Mouse (Mus musculus) activated CD4-positive, CD25-positive, alpha-beta regulatory T cell, adult 4 months (primary cell): ENCODE results near the gene Msh5. TPM values are rescaled to one million over a fixed set of nuclear protein-coding genes. Genes with fewer than 3 reads are reported as not detected.
"Not testable (repeated sequence)": the region's sequence is repeated elsewhere in the genome, so short reads cannot be mapped to it uniquely, and the experiment has no call there.

Experiments
- ATAC-seq: one replicate; pipeline ENCODE4 v1.8.0; 2017
- polyA plus RNA-seq, 2 experiments: library from polyadenylated mRNA; unstranded; fragments of 100-300 nt; shearing (Covaris generic); gene quantifications; one replicate each; pipeline ENCODE4 v1.2.1; 2017

The Msh5 gene
- polyA plus RNA-seq, 2 experiments from 2014 or later: 1.3 to 1.6 TPM

DNA sequence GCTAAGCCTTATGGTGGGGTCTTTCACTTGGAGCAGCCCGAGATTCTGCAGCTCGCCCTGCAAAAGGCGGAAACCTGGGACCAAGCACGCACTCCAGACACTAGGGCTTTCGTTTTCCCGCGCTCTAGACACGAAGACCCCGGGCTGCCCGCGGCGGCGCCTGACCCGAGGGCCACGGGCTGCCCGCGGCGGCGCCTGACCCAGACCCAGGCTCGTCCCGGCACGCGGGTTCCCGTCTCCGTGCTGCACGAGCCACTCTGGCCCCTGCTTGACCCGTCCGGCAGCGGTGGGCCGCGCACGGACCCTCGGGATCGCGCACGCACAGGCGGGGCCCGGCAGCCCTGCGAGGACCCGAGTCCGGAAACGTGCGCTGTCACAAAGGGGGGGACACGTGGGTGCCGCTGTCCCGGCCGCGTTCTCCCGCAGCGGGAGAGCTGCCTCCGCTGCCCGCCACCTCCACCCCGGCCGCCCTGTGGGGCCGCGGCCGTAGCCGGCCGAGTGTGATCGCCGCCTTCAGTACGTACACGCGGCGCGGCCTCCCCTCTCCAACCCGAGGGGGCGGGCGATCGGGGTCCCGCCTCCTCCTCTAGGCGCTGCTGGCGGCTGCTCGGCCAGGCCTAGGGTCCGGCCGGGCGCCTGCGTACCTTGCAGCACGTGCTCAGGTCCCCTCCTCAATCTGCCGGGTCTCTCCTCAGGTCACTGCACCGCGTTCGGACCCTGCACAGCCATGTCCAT is 45.7 kb downstream of the Msh5 start, which contains the start of gene Vars:
Gene Vars (plus strand): TSS at position 271 of the 735 bp plus-strand sequence.
- ATAC-seq: peak; percentile 59

DNA sequence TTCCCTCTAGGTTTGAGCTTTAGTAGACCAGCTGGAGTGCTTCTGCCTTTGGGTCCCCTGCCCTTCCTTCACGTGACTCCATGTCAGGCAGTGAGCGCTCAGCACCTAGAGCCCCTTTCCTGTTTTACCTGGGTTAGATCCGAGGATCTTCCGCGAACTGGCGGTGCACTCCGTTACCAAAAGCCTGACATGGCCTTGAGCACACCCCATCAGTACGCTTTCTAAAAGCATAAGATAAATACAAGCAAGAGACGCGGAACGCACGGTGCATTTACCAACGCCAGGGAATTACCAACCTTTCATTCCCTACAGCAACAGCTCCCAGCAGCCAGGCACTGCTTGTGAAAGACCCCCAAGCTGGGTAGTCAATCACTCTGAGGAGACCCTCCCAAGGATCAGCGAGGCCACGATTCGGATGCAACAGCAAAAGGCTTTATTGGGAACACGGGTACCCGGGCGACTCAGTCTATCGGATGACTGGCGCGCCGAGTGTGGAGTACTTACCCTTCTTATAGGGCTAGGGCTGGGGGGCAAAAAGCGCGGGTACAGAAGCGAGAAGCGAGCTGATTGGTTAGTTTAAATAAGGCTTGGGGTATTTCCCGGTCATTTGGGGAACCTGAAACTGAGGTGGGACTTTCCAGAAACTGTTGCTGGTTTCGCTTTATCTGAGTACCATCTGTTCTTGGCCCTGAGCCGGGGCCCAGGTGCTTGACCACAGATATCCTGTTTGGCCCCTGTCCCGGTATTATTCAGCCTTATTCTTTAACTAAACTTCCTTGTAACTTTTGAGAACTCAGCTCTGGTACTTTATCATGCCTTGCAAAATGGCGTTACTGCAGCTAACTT is 46.5 kb downstream of the Msh5 start:
- peak; percentile 32 for ATAC-seq

DNA sequence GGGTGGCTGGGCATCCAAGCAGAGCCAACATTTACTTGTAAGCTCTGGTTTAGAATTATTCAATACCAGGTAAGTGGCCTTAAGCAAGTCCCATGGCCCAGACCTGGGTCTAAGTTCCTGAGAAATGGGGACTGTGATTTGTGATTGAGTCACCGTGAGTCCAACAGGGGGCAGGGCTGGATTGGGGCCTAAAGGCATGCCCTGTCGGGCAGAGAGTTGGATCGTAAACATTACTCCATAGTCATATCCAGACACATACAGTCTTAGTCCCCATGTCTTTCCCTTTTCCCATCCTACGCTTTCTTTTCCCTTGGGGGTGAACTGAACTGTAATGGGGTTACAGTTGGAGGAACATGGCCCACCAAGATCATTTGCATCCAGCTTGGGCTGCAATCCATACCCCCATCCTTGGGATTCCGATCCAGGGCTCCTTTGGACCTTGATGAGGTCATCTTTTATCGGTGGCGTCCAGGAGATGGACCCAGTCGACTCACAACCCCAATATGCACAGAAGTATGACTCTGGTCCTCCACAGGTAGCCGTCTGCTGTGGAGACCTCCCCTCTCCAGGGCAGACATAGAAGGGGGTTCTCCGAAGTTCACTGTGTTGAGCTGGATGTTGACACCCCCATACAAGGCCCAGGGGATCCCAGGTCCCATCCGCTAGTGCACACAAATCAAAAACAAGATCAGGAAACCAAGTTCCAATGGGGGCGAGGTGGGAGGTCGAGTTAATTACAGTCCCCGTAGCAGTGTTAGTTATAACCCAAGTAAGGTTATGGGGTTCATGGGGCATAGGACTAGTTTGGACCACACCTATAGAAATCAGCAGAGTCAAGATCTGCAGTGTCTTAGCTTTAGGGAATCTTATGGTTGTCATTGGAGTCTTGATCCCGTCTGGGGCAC is 47.8 kb downstream of the Msh5 start:
- ATAC-seq: no peak

GRCm38 (mm10) chr17:34997142-34997483 is 49.4 kb downstream of the Msh5 start:
- no peak for ATAC-seq

- no peak for ATAC-seq
Measured at GRCm38 (mm10) chr17:34996411-34997141, 50.0 kb downstream of the Msh5 start.

DNA sequence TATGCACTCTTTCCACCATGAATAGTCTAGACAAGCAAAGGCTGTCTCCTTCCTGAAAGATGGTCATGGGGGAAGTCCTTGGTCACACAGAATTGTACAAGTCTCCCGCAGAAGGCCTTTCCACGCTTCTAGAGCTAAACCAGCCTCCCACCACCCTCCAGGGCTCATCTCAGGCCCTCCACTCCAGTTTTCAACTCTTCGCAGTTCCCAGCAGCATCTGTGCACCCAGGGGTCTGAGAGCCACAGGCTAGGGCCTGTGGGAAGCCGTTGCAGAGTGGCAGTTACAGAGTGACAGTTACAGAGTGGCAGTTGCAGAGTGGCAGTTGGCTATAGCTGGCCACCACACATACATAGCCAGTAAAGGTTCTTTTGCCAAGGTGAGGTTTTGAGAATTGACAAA is 50.6 kb downstream of the Msh5 start:
- not testable (repeated sequence) for ATAC-seq

- ATAC-seq: not testable (repeated sequence)
Measured at GRCm38 (mm10) chr17:34995192-34995591, 51.4 kb downstream of the Msh5 start.

DNA sequence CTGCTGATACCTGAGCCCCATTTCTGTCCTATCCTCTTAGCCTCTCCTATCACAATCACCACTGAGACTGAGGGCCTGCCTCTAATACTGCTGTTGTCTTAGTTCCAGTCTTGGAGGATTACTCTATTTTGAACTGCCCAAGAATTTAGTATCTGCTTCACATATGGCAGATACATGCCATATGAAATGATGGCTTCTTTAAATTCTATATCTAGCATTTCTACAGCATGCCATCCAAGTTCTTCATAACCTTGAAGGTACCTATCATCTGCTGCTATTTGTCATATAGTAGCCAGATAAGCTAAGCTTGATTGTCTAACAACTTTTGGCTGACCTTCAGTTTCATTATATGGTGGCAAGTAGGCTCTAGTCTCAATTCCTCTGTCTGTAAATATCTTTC is 51.8 kb downstream of the Msh5 start:
- ATAC-seq: no peak

GRCm38 (mm10) chr17:34984218-34984617 is 62.3 kb downstream of the Msh5 start:
- ATAC-seq: no peak

- no peak for ATAC-seq
Measured at GRCm38 (mm10) chr17:34982328-34982727, 64.2 kb downstream of the Msh5 start.

DNA sequence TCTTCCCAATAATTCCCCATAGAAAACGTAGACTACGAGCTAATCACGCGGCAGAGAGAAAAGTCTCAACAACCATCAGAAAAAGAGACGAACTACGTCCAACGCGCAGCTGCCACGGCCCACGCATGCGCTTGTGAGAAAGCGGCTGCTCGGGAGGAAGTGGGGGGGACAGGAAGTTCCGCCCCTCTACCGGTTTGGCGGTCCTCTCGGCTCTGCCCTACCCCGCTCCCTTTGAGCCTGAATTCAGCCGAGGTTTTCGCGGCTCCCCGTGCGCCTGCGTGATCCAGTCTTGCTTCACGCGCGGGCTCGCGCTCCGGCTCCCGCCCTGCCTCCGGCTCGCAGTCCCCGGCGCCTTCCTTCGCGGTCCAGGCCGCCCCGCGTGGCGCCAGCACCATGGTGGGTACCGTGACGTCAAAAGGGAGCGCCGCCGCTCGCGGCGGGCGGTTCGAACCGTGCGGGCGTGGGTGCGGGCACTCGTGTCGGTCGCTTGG is 64.8 kb downstream of the Msh5 start, which contains the start of gene Lsm2:
Gene Lsm2 (plus strand): TSS at position 173 of the 491 bp plus-strand sequence.
- peak; percentile 86 for ATAC-seq

- peak; percentile 45 for ATAC-seq
Measured at GRCm38 (mm10) chr17:34980655-34981054, 65.9 kb downstream of the Msh5 start.

- ATAC-seq: no peak
Measured at GRCm38 (mm10) chr17:34979631-34980030, 66.9 kb downstream of the Msh5 start.

Other genes starting within 250 kb of the Msh5 start
- not detected for gene Cyp21a1, start 242.2 kb downstream of the Msh5 start, polyA plus RNA-seq
- gene Stk19, start 209.8 kb downstream of the Msh5 start, polyA plus RNA-seq: 10 to 100 TPM; 37.3 to 51.6 TPM
- 10 to 100 TPM; 19.8 to 28.0 TPM for gene Dxo, start 209.7 kb downstream of the Msh5 start, polyA plus RNA-seq
- 10 to 100 TPM; 26.0 to 38.5 TPM for gene Skiv2l, start 196.5 kb downstream of the Msh5 start, polyA plus RNA-seq
- gene Nelfe, start 196.4 kb downstream of the Msh5 start, polyA plus RNA-seq: 10 to 100 TPM; 45.4 to 53.4 TPM
- gene Cfb, start 184.2 kb downstream of the Msh5 start, polyA plus RNA-seq: under 1 TPM; 0.79 to 0.83 TPM
- gene Zbtb12, start 167.3 kb downstream of the Msh5 start, polyA plus RNA-seq: not detected
- not detected for gene Gm20547, start 164.7 kb downstream of the Msh5 start, polyA plus RNA-seq
- gene C2, start 148.5 kb downstream of the Msh5 start, polyA plus RNA-seq: under 1 TPM in 1 of 2 experiments, not detected in 1; 0.73 TPM
- 10 to 100 TPM; 32.8 to 37.0 TPM for gene Ehmt2, start 148.3 kb downstream of the Msh5 start, polyA plus RNA-seq
- not detected for gene Slc44a4, start 132.3 kb downstream of the Msh5 start, polyA plus RNA-seq
- gene Neu1, start 115.5 kb downstream of the Msh5 start, polyA plus RNA-seq: 10 to 100 TPM; 18.6 to 19.9 TPM
- gene Hspa1b, start 87.5 kb downstream of the Msh5 start, polyA plus RNA-seq: 1 to 10 TPM in 1 of 2 experiments, not detected in 1; 7.0 TPM
- gene Gm20481, start 76.8 kb downstream of the Msh5 start, polyA plus RNA-seq: not detected
- gene Hspa1a, start 74.6 kb downstream of the Msh5 start, polyA plus RNA-seq: 1 to 10 TPM in 1 of 2 experiments, under 1 TPM in 1; 0.17 to 5.1 TPM
- gene Hspa1l, start 74.0 kb downstream of the Msh5 start, polyA plus RNA-seq: under 1 TPM in 1 of 2 experiments, not detected in 1; 0.46 TPM
- 10 to 100 TPM; 45.5 to 61.3 TPM for gene Lsm2, start 64.9 kb downstream of the Msh5 start, polyA plus RNA-seq
- 10 to 100 TPM; 28.5 to 29.1 TPM for gene Vars, start 45.8 kb downstream of the Msh5 start, polyA plus RNA-seq
- under 1 TPM; 0.11 to 0.12 TPM for gene Vwa7, start 30.2 kb downstream of the Msh5 start, polyA plus RNA-seq
- 1 to 10 TPM; 1.8 to 2.1 TPM for gene Sapcd1, start 18.7 kb downstream of the Msh5 start, polyA plus RNA-seq
- gene Clic1, start 3.2 kb upstream of the Msh5 start, polyA plus RNA-seq: 100 to 1,000 TPM; 464 to 670 TPM
- 1 to 10 TPM in 1 of 2 experiments, under 1 TPM in 1; 0.36 to 1.8 TPM for gene Ddah2, start 12.3 kb upstream of the Msh5 start, polyA plus RNA-seq
- gene Ly6g6c, start 18.6 kb upstream of the Msh5 start, polyA plus RNA-seq: not detected
- gene Mpig6b, start 19.4 kb upstream of the Msh5 start, polyA plus RNA-seq: not detected
- gene Ly6g6e, start 30.2 kb upstream of the Msh5 start, polyA plus RNA-seq: not detected
- not detected for gene Ly6g6d, start 31.3 kb upstream of the Msh5 start, polyA plus RNA-seq
- gene Ly6g6f, start 38.9 kb upstream of the Msh5 start, polyA plus RNA-seq: under 1 TPM in 1 of 2 experiments, not detected in 1; 0.29 TPM
- 10 to 100 TPM; 18.7 to 20.6 TPM for gene Abhd16a, start 42.5 kb upstream of the Msh5 start, polyA plus RNA-seq
- gene Ly6g5c, start 61.5 kb upstream of the Msh5 start, polyA plus RNA-seq: not detected
- gene Ly6g5b, start 68.7 kb upstream of the Msh5 start, polyA plus RNA-seq: 1 to 10 TPM; 1.9 to 2.4 TPM
- gene Gpank1, start 74.7 kb upstream of the Msh5 start, polyA plus RNA-seq: 10 to 100 TPM; 60.4 to 70.2 TPM
- 100 to 1,000 TPM; 274 to 355 TPM for gene Csnk2b, start 75.3 kb upstream of the Msh5 start, polyA plus RNA-seq
- 10 to 100 TPM; 22.6 to 26.3 TPM for gene D17H6S53E, start 79.6 kb upstream of the Msh5 start, polyA plus RNA-seq
- gene Apom, start 85.3 kb upstream of the Msh5 start, polyA plus RNA-seq: not detected
- 10 to 100 TPM; 26.2 to 34.1 TPM for gene Bag6, start 88.4 kb upstream of the Msh5 start, polyA plus RNA-seq
- gene Prrc2a, start 118.2 kb upstream of the Msh5 start, polyA plus RNA-seq: 10 to 100 TPM; 38.8 to 78.9 TPM
- gene Aif1, start 129.3 kb upstream of the Msh5 start, polyA plus RNA-seq: 1 to 10 TPM in 1 of 2 experiments, under 1 TPM in 1; 0.91 to 1.9 TPM
- gene Lst1, start 141.7 kb upstream of the Msh5 start, polyA plus RNA-seq: 10 to 100 TPM in 1 of 2 experiments, 1 to 10 TPM in 1; 5.4 to 13.4 TPM
- 100 to 1,000 TPM; 134 to 383 TPM for gene Ltb, start 147.7 kb upstream of the Msh5 start, polyA plus RNA-seq
- gene Tnf, start 155.3 kb upstream of the Msh5 start, polyA plus RNA-seq: 10 to 100 TPM; 21.5 to 21.6 TPM
- 10 to 100 TPM; 70.5 to 90.5 TPM for gene Lta, start 158.6 kb upstream of the Msh5 start, polyA plus RNA-seq
- 1 to 10 TPM in 1 of 2 experiments, not detected in 1; 1.8 TPM for gene Gm16181, start 174.1 kb upstream of the Msh5 start, polyA plus RNA-seq
- gene Atp6v1g2, start 186.9 kb upstream of the Msh5 start, polyA plus RNA-seq: 1 to 10 TPM; 2.3 to 4.0 TPM
- 1 to 10 TPM; 3.4 to 4.4 TPM for gene Nfkbil1, start 189.0 kb upstream of the Msh5 start, polyA plus RNA-seq
- 100 to 1,000 TPM; 200 to 247 TPM for gene Ddx39b, start 195.0 kb upstream of the Msh5 start, polyA plus RNA-seq
- 1,000 to 10,000 TPM; 3,460 to 4,099 TPM for gene H2-D1, start 216.0 kb upstream of the Msh5 start, polyA plus RNA-seq